Mouse (Mus musculus) fat pad, adult 2 months (tissue): ENCODE measurements around the gene Cnnm4.

Source experiments
- DNase-seq: peaks from one replicate; pipeline ENCODE4 v3.0.0-alpha.2; 2011; ENCODE audit warnings: low read depth, low spot score; ENCODE audit errors: extremely low read depth

Cnnm4 gene

GRCm38 (mm10) chr1:36472106-36472440, 653 bp downstream of the Cnnm4 start:
- DNase-seq = no peak

- no peak for DNase-seq
Observed at GRCm38 (mm10) chr1:36473211-36473780, 1.9 kb downstream of the Cnnm4 start.

- no peak for DNase-seq
Observed at GRCm38 (mm10) chr1:36474646-36475045, 3.2 kb downstream of the Cnnm4 start.

GRCm38 (mm10) chr1:36475480-36476110, 4.2 kb downstream of the Cnnm4 start:
- DNase-seq = no peak

- no peak for DNase-seq
Observed at GRCm38 (mm10) chr1:36476426-36476825, 5.0 kb downstream of the Cnnm4 start.

- no peak for DNase-seq
Observed at GRCm38 (mm10) chr1:36478343-36478795, 6.9 kb downstream of the Cnnm4 start.

- no peak for DNase-seq
Observed at GRCm38 (mm10) chr1:36479903-36480899, 8.8 kb downstream of the Cnnm4 start.

- DNase-seq = no peak
Observed at GRCm38 (mm10) chr1:36483825-36484224, 12.4 kb downstream of the Cnnm4 start.

- DNase-seq = no peak
Observed at GRCm38 (mm10) chr1:36485080-36485479, 13.7 kb downstream of the Cnnm4 start.

- no peak for DNase-seq
Observed at GRCm38 (mm10) chr1:36487111-36487510, 15.7 kb downstream of the Cnnm4 start.

- no peak for DNase-seq
Observed at GRCm38 (mm10) chr1:36489661-36490060, 18.2 kb downstream of the Cnnm4 start.

- DNase-seq = no peak
Observed at GRCm38 (mm10) chr1:36492416-36493139, 21.2 kb downstream of the Cnnm4 start.

- no peak for DNase-seq
Observed at GRCm38 (mm10) chr1:36493299-36493698, 21.9 kb downstream of the Cnnm4 start.

GRCm38 (mm10) chr1:36496719-36497118, 25.3 kb downstream of the Cnnm4 start:
- DNase-seq = no peak

GRCm38 (mm10) chr1:36497312-36497711, 25.9 kb downstream of the Cnnm4 start:
- no peak for DNase-seq

GRCm38 (mm10) chr1:36501261-36501660, 29.8 kb downstream of the Cnnm4 start:
- no peak for DNase-seq

- no peak for DNase-seq
Observed at GRCm38 (mm10) chr1:36508238-36508637, 36.8 kb downstream of the Cnnm4 start.

- DNase-seq = no peak
Observed at GRCm38 (mm10) chr1:36511289-36512021, 40.0 kb downstream of the Cnnm4 start, which contains the start of gene Cnnm3. Cnnm3 (plus strand) TSS chr1:36511867.

GRCm38 (mm10) chr1:36512089-36512965, 40.9 kb downstream of the Cnnm4 start:
- DNase-seq = no peak

- no peak for DNase-seq
Observed at GRCm38 (mm10) chr1:36512966-36513280, 41.5 kb downstream of the Cnnm4 start.
